Mouse (Mus musculus): ENCODE measurements around the gene Dbp.
"Not testable (repeated sequence)": the region's sequence is repeated elsewhere in the genome, so short reads cannot be mapped to it uniquely, and the experiment has no call there.

GRCm38 (mm10) chr7:45661702-45662101, 43.2 kb upstream of the Dbp start:
- not testable (repeated sequence) for TF ChIP-seq HCFC1 (IDR thresholded peaks at IDR 0.05; ENCODE audit: borderline replicate concordance, insufficient read depth, low read length); MAFK (IDR thresholded peaks at IDR 0.05; ENCODE audit: insufficient read depth, low read depth, low read length); CHD2 (IDR thresholded peaks at IDR 0.05; ENCODE audit: low read depth, low read length); ZNF384 (IDR thresholded peaks at IDR 0.05; ENCODE audit: low read depth, low read length)

All from ES-E14 (cell line).